ENCODE assay signal across 9 mouse cellular contexts in the genomic region with DNA sequence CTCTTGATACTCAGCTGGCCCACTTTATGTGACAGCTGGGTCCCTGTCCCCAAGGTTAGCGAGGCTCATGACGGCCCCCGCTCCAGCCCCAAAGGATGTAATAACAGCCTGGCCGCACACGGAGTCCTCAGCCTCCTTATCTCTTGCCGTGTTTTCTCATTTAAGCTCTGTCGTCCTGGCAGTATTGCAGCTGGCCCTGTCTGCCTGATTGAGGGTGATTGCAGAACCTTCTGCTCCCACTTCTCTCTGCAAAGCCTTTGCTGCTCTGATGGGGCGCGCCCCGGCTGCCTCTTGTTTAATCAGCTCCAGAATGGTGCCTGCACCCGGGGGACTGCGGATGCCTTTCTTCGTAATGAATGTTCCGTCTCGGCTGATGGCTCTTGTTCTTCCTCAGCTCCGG. TPM values are rescaled to one million over a fixed set of nuclear protein-coding genes. Genes with fewer than 3 reads are reported as not detected.
DNase-seq lines count a peak whose midpoint lies in the region; ATAC-seq lines count a peak whose summit lies in the region.
"Had no signal": no experiment of that assay in that cellular context is flagged by ENCODE, and none has a peak within 500 bp of the region (broad histone marks: within the 10 kb centered on the region; RNA-seq: fewer than 3 reads in every experiment).

No protein-coding gene starts in this region.

- intact Hi-C loops in heart, postnatal 14 days (cut with DNase I): no loop called here

- H3K4me1 ChIP-seq in midbrain, embryonic 16.5 days (ENCODE audit: control insufficient read depth, insufficient read depth, low read length): peaks cover 11% of the 10 kb centered on the region

- H3K36me3 ChIP-seq in midbrain, embryonic 16.5 days (ENCODE audit: control insufficient read depth, insufficient read depth, low read length): no peaks in the 10 kb centered on the region

- WGBS in midbrain, embryonic 16.5 days: 22% methylated on average over 16 of the region's 16 CpGs

- no peaks in the 10 kb centered on the region for H3K27me3 ChIP-seq in midbrain, embryonic 16.5 days (ENCODE audit: control insufficient read depth, insufficient read depth, low read depth, low read length)

- 0 out of 2 replicates have a peak overlapping the region, but pooled peaks have one; percentile 10 for H3K4me2 ChIP-seq in midbrain, embryonic 16.5 days (ENCODE audit: low read length)

- peak overlapping the region; percentile 66 for H3K27ac ChIP-seq in midbrain, embryonic 16.5 days (ENCODE audit: low read length)

- no peak overlapping the region for H3K9ac ChIP-seq in midbrain, embryonic 16.5 days (ENCODE audit: low read depth, low read length)

- peak; percentile 36 for DNase-seq in adrenal gland, postnatal 10 days
- DNase-seq in adrenal gland, postnatal 4 days (ENCODE audit: low spot score in 2 of 2): no peak
- DNase-seq in layer of hippocampus, adult 9-11 months: peak; percentile 56
- DNase-seq in layer of hippocampus, adult 8-10 months (ENCODE audit: low spot score in 2 of 2): no peak
- peak; percentile 25 to 53 for DNase-seq in heart, postnatal 14 days
- no peak for DNase-seq in urinary bladder, adult 18-20 months (ENCODE audit: low spot score in 2 of 2)
- DNase-seq: lung, postnatal 10 days had no signal

- no peaks in the 10 kb centered on the region for H3K9me3 ChIP-seq in midbrain, embryonic 16.5 days (replicated peaks; ENCODE audit: control insufficient read depth, low read length, poor library complexity, severe bottlenecking)

- no peak overlapping the region for H3K4me3 ChIP-seq in midbrain, embryonic 16.5 days (ENCODE audit: low read depth, low read length)

- ATAC-seq in midbrain, embryonic 16.5 days: 0 out of 2 replicates have a peak, but pooled peaks have one; percentile 29
- ATAC-seq in granulocyte monocyte progenitor cell, adult 5-6 weeks (replicated peaks; ENCODE audit: poor library complexity, severe bottlenecking): no peak

RNA-seq across cellular contexts. Expression of gene Necab2, which starts 13.2 kb away (rescaled TPM):
- total RNA-seq in adrenal gland, postnatal 10 days (2021): 10 to 100 TPM in 1 of 2 experiments, 1 to 10 TPM in 1; 9.4 to 11.9 TPM
- total RNA-seq in adrenal gland, postnatal 4 days (2021): 10 to 100 TPM; 19.4 to 20.8 TPM
- 100 to 1,000 TPM; 104 to 119 (median 115) TPM for total RNA-seq in layer of hippocampus, adult 8-10 months (2022)
- total RNA-seq in heart, postnatal 14 days (2021): not detected
- polyA plus RNA-seq in midbrain, embryonic 16.5 days (2015; fragmentation: Nextera tagmentation; extraction: Ambion mirVana): 65.7 and 85.9 TPM in 2 replicates
- not detected in 2 replicates for total RNA-seq in granulocyte monocyte progenitor cell, adult 5-6 weeks (2014; fragmentation: Nextera tagmentation)
- total RNA-seq in granulocyte monocyte progenitor cell, adult 5-6 weeks (2017): not detected in 2 replicates

RNA-seq across cellular contexts. Expression of gene Osgin1, which starts 25.8 kb away (rescaled TPM):
- total RNA-seq in adrenal gland, postnatal 10 days (2021): 10 to 100 TPM; 72.1 to 81.4 TPM
- total RNA-seq in adrenal gland, postnatal 4 days (2021): 10 to 100 TPM; 46.6 to 90.7 TPM
- total RNA-seq in layer of hippocampus, adult 8-10 months (2022): 1 to 10 TPM in 2 of 4 experiments, under 1 TPM in 2; 0.22 to 1.2 (median 0.91) TPM
- total RNA-seq in heart, postnatal 14 days (2021): 1 to 10 TPM; 1.3 to 2.5 TPM
- 0.45 TPM in 2 replicates for polyA plus RNA-seq in midbrain, embryonic 16.5 days (2015; fragmentation: Nextera tagmentation; extraction: Ambion mirVana)
- total RNA-seq in granulocyte monocyte progenitor cell, adult 5-6 weeks (2014; fragmentation: Nextera tagmentation): 1.0 and 4.3 TPM in 2 replicates
- total RNA-seq in granulocyte monocyte progenitor cell, adult 5-6 weeks (2017): 0.93 and 1.8 TPM in 2 replicates

RNA-seq across cellular contexts. Expression of gene Slc38a8, which starts 41.8 kb away (rescaled TPM):
- not detected for total RNA-seq in adrenal gland, postnatal 10 days (2021)
- total RNA-seq in adrenal gland, postnatal 4 days (2021): under 1 TPM in 1 of 2 experiments, not detected in 1; 0.39 TPM
- total RNA-seq in layer of hippocampus, adult 8-10 months (2022): under 1 TPM in 3 of 4 experiments, not detected in 1; 0.23 to 0.41 (median 0.40) TPM
- total RNA-seq in heart, postnatal 14 days (2021): not detected
- polyA plus RNA-seq in midbrain, embryonic 16.5 days (2015; fragmentation: Nextera tagmentation; extraction: Ambion mirVana): 0.12 TPM in 1 of 2 replicates, not detected in the other
- total RNA-seq in granulocyte monocyte progenitor cell, adult 5-6 weeks (2014; fragmentation: Nextera tagmentation): not detected in 2 replicates
- total RNA-seq in granulocyte monocyte progenitor cell, adult 5-6 weeks (2017): not detected in 2 replicates

Comparison
In these comparisons a context has a peak if more than half of its experiments do, and no peak if none do; other contexts are left out.
1. DNase-seq: peak in adrenal gland, postnatal 10 days (single experiment), layer of hippocampus, adult 9-11 months (single experiment) and heart, postnatal 14 days (2 of 2); none in adrenal gland, postnatal 4 days (0 of 2), layer of hippocampus, adult 8-10 months (0 of 2) and urinary bladder, adult 18-20 months (0 of 2).
2. RNA of gene Necab2, which starts 13.2 kb away (total RNA-seq): 104 to 119 TPM in layer of hippocampus, adult 8-10 months, 19.4 to 20.8 TPM in adrenal gland, postnatal 4 days and 9.4 to 11.9 TPM in adrenal gland, postnatal 10 days; not detected in heart, postnatal 14 days and not detected in granulocyte monocyte progenitor cell, adult 5-6 weeks; every median in the first group is over 10 times any median in the second.
3. RNA of gene Osgin1, which starts 25.8 kb away (total RNA-seq): 46.6 to 90.7 TPM in adrenal gland, postnatal 4 days and 72.1 to 81.4 TPM in adrenal gland, postnatal 10 days; 0.93 to 4.3 TPM in granulocyte monocyte progenitor cell, adult 5-6 weeks, 1.3 to 2.5 TPM in heart, postnatal 14 days and 0.22 to 1.2 TPM in layer of hippocampus, adult 8-10 months; every median in the first group is over 4 times any median in the second.